Mouse (Mus musculus) liver, postnatal 0 days (tissue): ENCODE data around the gene Epb41. TPM values are rescaled to one million over a fixed set of nuclear protein-coding genes. Genes with fewer than 3 reads are reported as not detected.

ENCODE experiments used
- ATAC-seq: fragments of 200-750 bp; cut with Nextera tagmentation; 2 replicates; pipeline ENCODE4 v1.8.0; 2017; ENCODE audit warnings: mild to moderate bottlenecking, moderate library complexity
- DNase-seq: peaks from one replicate; pipeline ENCODE4 v3.0.0-alpha.2; 2016
- H3K27ac ChIP-seq: fragments of 300-500 bp; sonication (generic); 2 replicates; pipeline ENCODE4 v1.5.1; 2014; ENCODE audit warnings: antibody characterized with exemption, moderate library complexity, mild to moderate bottlenecking, low read depth
- H3K27me3 ChIP-seq: fragments of 300-500 bp; sonication (generic); 2 replicates; pipeline ENCODE4 v1.6.1; 2014; ENCODE audit warnings: low read length, control low read depth, mixed read lengths; ENCODE audit not compliant: insufficient read depth
- H3K36me3 ChIP-seq: fragments of 300-500 bp; sonication (generic); replicated peaks from 2 replicates; pipeline ENCODE4 v1.6.1; 2014; ENCODE audit warnings: mild to moderate bottlenecking, control low read depth, low read length, moderate library complexity, mixed read lengths; ENCODE audit not compliant: insufficient read depth
- H3K4me1 ChIP-seq: fragments of 300-500 bp; sonication (generic); 2 replicates; pipeline ENCODE4 v1.6.1; 2014; ENCODE audit warnings: antibody characterized with exemption, mild to moderate bottlenecking, control low read depth; ENCODE audit not compliant: insufficient read depth
- H3K4me2 ChIP-seq: fragments of 300-500 bp; sonication (generic); 2 replicates; pipeline ENCODE4 v1.6.1; 2014; ENCODE audit warnings: low read depth, mild to moderate bottlenecking, low read length, moderate library complexity, mixed read lengths
- H3K4me3 ChIP-seq: fragments of 300-500 bp; sonication (generic); 2 replicates; pipeline ENCODE4 v1.5.1; 2014; ENCODE audit warnings: low read depth, low read length
- H3K9ac ChIP-seq: fragments of 300-500 bp; sonication (generic); replicated peaks from 2 replicates; pipeline ENCODE4 v1.6.1; 2014; ENCODE audit warnings: mild to moderate bottlenecking, moderate library complexity
- H3K9me3 ChIP-seq: fragments of 300-500 bp; sonication (generic); 2 replicates; pipeline ENCODE4 v1.6.1; 2016; ENCODE audit warnings: mild to moderate bottlenecking, control low read depth, low read length, mixed read lengths
- CTCF ChIP-seq: sonication (generic); IDR thresholded peaks from 2 replicates; pipeline ENCODE4 v1.5.1; 2016; ENCODE audit warnings: antibody characterized with exemption, low read depth
- EP300 ChIP-seq: IDR thresholded peaks from 2 replicates; pipeline ENCODE4 v1.6.1; 2016; ENCODE audit warnings: antibody characterized with exemption, low read depth, mild to moderate bottlenecking
- WGBS: fragments of 180-500 bp; shearing (Covaris S2); extraction: QIAGEN DNeasy Blood & Tissue Kit; methylation state at CpG from one replicate; pipeline ENCODE4 v1.1.7; 2014; ENCODE audit not compliant: insufficient replicate concordance; 5-methylcytosine and 5-hydroxymethylcytosine counted together
- polyA plus RNA-seq: library from polyadenylated mRNA; unstranded; fragments of >200 nt; fragmentation: Nextera tagmentation; extraction: Ambion mirVana; gene quantifications from 2 replicates; pipeline ENCODE4 v1.2.1, GENCODE M21; 2015

Gene Epb41
- polyA plus RNA-seq, 1 experiment from 2014 or later = 75.1 TPM

DNA sequence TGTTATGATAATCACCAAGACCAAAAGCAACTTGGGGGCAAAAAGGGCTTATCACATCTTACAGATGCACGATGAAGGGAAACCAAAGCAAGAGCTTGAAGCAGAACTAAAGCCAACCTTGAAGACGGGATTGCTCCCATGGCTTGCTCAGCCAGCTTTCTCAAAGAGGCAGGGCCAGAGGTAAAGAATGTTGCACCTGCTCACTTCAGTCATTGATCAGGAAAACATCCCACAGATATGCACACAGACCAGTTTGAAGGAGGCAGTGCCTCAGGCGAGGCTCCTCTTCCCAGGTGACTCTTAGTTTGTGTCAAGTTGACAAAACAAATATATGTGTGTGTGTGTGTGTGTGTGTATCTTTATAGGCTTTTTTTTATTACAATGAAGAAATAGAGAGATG, 59.7 kb downstream of the Epb41 start:
- Histone ChIP-seq H3K4me3 (no peak overlapping the region), H3K9ac (no peak overlapping the region), H3K4me1 (no peaks in the 10 kb centered on the region), H3K36me3 (no peaks in the 10 kb centered on the region; the same call in 1 of the 2 replicates), H3K27me3 (no peaks in the 10 kb centered on the region), H3K27ac (no peak overlapping the region), H3K4me2 (no peak overlapping the region), H3K9me3 (no peaks in the 10 kb centered on the region)
- ATAC-seq = no peak
- DNase-seq = no peak
- TF ChIP-seq EP300 = no peak
- TF ChIP-seq CTCF = no peak
- WGBS = 60% methylated on average over 3 of the region's 3 CpGs

- DNase-seq = no peak
- ATAC-seq = no peak
- Histone ChIP-seq H3K4me2 (no peak overlapping the region), H3K9ac (no peak overlapping the region), H3K27ac (no peak overlapping the region), H3K36me3 (peaks cover 6% of the 10 kb centered on the region), H3K9me3 (no peaks in the 10 kb centered on the region), H3K4me3 (no peak overlapping the region), H3K27me3 (no peaks in the 10 kb centered on the region), H3K4me1 (peaks cover 3% of the 10 kb centered on the region; the same call in 1 of the 2 replicates)
- TF ChIP-seq EP300 (no peak), CTCF (no peak)
- WGBS = 94% methylated on average over 3 of the region's 3 CpGs
Measured at GRCm38 (mm10) chr4:132011619-132012018, 63.5 kb downstream of the Epb41 start.

- ATAC-seq (no peak), DNase-seq (no peak)
- 85% methylated on average over 8 of the region's 8 CpGs for WGBS
- peaks cover 3% of the 10 kb centered on the region; the same call in 1 of the 2 replicates for H3K4me1 ChIP-seq
- H3K27ac ChIP-seq = no peak overlapping the region
- H3K27me3 ChIP-seq = no peaks in the 10 kb centered on the region
- TF ChIP-seq CTCF (no peak), EP300 (no peak)
- H3K4me3 ChIP-seq = no peak overlapping the region
- H3K4me2 ChIP-seq = no peak overlapping the region
- H3K9me3 ChIP-seq = no peaks in the 10 kb centered on the region
- H3K36me3 ChIP-seq = peaks cover 16% of the 10 kb centered on the region
- no peak overlapping the region for H3K9ac ChIP-seq
Measured at GRCm38 (mm10) chr4:132010416-132010815, 64.7 kb downstream of the Epb41 start.

DNA sequence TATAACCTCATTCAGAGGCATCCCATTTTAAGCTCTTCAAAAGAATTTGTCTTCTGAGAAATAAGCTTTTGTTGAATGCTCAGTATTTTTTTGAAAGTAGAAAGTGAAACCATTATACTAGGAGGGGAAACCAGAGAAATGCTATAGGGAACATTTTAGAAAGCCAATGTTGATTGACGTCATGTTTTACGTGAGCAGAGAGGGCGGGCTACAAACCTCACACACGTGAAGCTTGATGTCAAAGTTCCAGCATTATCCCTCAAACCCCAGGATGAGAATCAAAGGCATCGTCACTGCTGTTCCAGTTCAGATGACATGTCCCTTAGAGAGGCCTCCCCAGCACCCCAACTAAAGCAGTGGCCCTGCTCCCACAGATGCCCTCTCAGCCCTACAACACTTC, 66.9 kb downstream of the Epb41 start:
- no peak for TF ChIP-seq EP300
- no peak for TF ChIP-seq CTCF
- ATAC-seq = peak; percentile 23; the same call in 1 of the 2 replicates

DNA sequence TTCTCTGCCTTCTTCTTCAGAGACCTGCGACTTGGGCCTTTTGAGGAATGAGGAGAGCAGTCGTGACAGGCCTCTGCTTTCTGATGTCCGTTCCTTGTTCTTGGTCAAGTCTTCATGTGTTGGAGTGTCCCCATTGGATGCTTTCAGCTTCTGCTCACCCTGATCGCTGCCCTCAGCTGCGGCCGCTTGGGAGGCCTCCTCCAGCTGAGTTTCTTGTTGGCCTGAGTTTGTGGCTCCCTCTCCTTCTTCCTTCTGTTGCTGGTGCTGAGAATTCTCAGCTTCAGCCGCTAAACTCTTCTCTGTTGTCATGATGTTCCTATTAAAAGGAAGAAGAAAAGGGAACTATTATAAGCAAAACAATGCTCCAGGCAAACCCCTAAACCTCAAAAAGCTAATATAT, 68.0 kb downstream of the Epb41 start:
- no peak for ATAC-seq
- 78% methylated on average over 7 of the region's 7 CpGs for WGBS
- Histone ChIP-seq H3K4me3 (no peak overlapping the region), H3K9ac (no peak overlapping the region), H3K9me3 (no peaks in the 10 kb centered on the region), H3K27ac (peak overlapping the region; percentile 22), H3K27me3 (no peaks in the 10 kb centered on the region), H3K4me1 (peaks cover 3% of the 10 kb centered on the region; the same call in 1 of the 2 replicates), H3K36me3 (peaks cover 46% of the 10 kb centered on the region), H3K4me2 (no peak overlapping the region)
- TF ChIP-seq EP300 = no peak
- TF ChIP-seq CTCF = no peak
- no peak for DNase-seq

More for the DNA sequence above, 66.9 kb downstream of the Epb41 start:
- WGBS = 77% methylated on average over 5 of the region's 5 CpGs
- Histone ChIP-seq H3K4me2 (no peak overlapping the region), H3K9ac (no peak overlapping the region), H3K9me3 (no peaks in the 10 kb centered on the region), H3K4me1 (peaks cover 3% of the 10 kb centered on the region; the same call in 1 of the 2 replicates), H3K27me3 (no peaks in the 10 kb centered on the region), H3K4me3 (no peak overlapping the region), H3K27ac (0 out of 2 replicates have a peak overlapping the region, but pooled peaks have one; percentile 19), H3K36me3 (peaks cover 38% of the 10 kb centered on the region)
- DNase-seq = no peak

- Histone ChIP-seq H3K4me3 (no peak overlapping the region), H3K4me2 (no peak overlapping the region), H3K27me3 (no peaks in the 10 kb centered on the region), H3K4me1 (no peaks in the 10 kb centered on the region), H3K9me3 (no peaks in the 10 kb centered on the region), H3K36me3 (peaks cover 68% of the 10 kb centered on the region), H3K9ac (no peak overlapping the region), H3K27ac (no peak overlapping the region)
- no peak for ATAC-seq
- no peak for DNase-seq
- 91% methylated on average over 7 of the region's 7 CpGs for WGBS
- TF ChIP-seq CTCF (no peak), EP300 (no peak)
Measured at GRCm38 (mm10) chr4:131998641-131999040, 76.5 kb downstream of the Epb41 start.

- Histone ChIP-seq H3K9ac (no peak overlapping the region), H3K4me1 (no peaks in the 10 kb centered on the region), H3K27ac (no peak overlapping the region), H3K4me2 (no peak overlapping the region), H3K36me3 (peaks cover 63% of the 10 kb centered on the region), H3K27me3 (no peaks in the 10 kb centered on the region), H3K4me3 (no peak overlapping the region), H3K9me3 (no peaks in the 10 kb centered on the region)
- 93% methylated on average over 5 of the region's 5 CpGs for WGBS
- ATAC-seq (no peak), DNase-seq (no peak)
- no peak for TF ChIP-seq CTCF
- TF ChIP-seq EP300 = no peak
Measured at GRCm38 (mm10) chr4:131997476-131997875, 77.6 kb downstream of the Epb41 start.
